Mouse (Mus musculus) lung, postnatal 0 days (tissue): ENCODE data around the gene Ebf3. TPM values are rescaled to one million over a fixed set of nuclear protein-coding genes. Genes with fewer than 3 reads are reported as not detected.

Source experiments
- ATAC-seq: fragments of 200-750 bp; cut with Nextera tagmentation; 2 replicates; pipeline ENCODE4 v1.8.0; 2017; ENCODE audit warnings: moderate library complexity
- DNase-seq: peaks from one replicate; pipeline ENCODE4 v3.0.0-alpha.2; 2016; ENCODE audit warnings: low spot score
- H3K27ac ChIP-seq: fragments of 300-500 bp; sonication (generic); 2 replicates; pipeline ENCODE4 v1.5.1; 2014; ENCODE audit warnings: antibody characterized with exemption, mild to moderate bottlenecking, low read length, mixed read lengths
- H3K27me3 ChIP-seq: fragments of 300-500 bp; sonication (generic); replicated peaks from 2 replicates; pipeline ENCODE4 v1.6.1; 2014; ENCODE audit warnings: low read length, mixed read lengths; ENCODE audit not compliant: insufficient read depth
- H3K36me3 ChIP-seq: fragments of 300-500 bp; sonication (generic); 2 replicates; pipeline ENCODE4 v1.6.1; 2014; ENCODE audit warnings: low read length, mixed read lengths; ENCODE audit not compliant: insufficient read depth
- H3K4me1 ChIP-seq: fragments of 300-500 bp; sonication (generic); 2 replicates; pipeline ENCODE4 v1.6.1; 2014; ENCODE audit warnings: antibody characterized with exemption, low read depth, low read length, mixed read lengths; ENCODE audit not compliant: insufficient read depth
- H3K4me2 ChIP-seq: fragments of 300-500 bp; sonication (generic); replicated peaks from 2 replicates; pipeline ENCODE4 v1.6.1; 2014; ENCODE audit warnings: low read depth, mild to moderate bottlenecking, low read length, moderate library complexity, mixed read lengths
- H3K4me3 ChIP-seq: fragments of 300-500 bp; sonication (generic); 2 replicates; pipeline ENCODE4 v1.5.1; 2014; ENCODE audit warnings: low read depth, low read length
- H3K9ac ChIP-seq: fragments of 300-500 bp; sonication (generic); replicated peaks from 2 replicates; pipeline ENCODE4 v1.6.1; 2014; ENCODE audit warnings: low read depth, mild to moderate bottlenecking
- H3K9me3 ChIP-seq: fragments of 300-500 bp; sonication (generic); 2 replicates; pipeline ENCODE4 v1.6.1; 2016; ENCODE audit warnings: low read length, mixed read lengths
- CTCF ChIP-seq: IDR thresholded peaks from 2 replicates; pipeline ENCODE4 v1.5.1; 2016; ENCODE audit warnings: antibody characterized with exemption, mild to moderate bottlenecking
- EP300 ChIP-seq: IDR thresholded peaks from 2 replicates; pipeline ENCODE4 v1.6.1; 2016; ENCODE audit warnings: antibody characterized with exemption, mild to moderate bottlenecking, control low read depth
- WGBS: fragments of 180-500 bp; shearing (Covaris S2); extraction: QIAGEN DNeasy Blood & Tissue Kit; methylation state at CpG from one replicate; pipeline ENCODE4 v1.1.7; 2014; 5-methylcytosine and 5-hydroxymethylcytosine counted together
- polyA plus RNA-seq: library from polyadenylated mRNA; unstranded; fragments of >200 nt; fragmentation: Nextera tagmentation; extraction: Ambion mirVana; gene quantifications from 2 replicates; pipeline ENCODE4 v1.2.1, GENCODE M21; 2015

The Ebf3 gene
- polyA plus RNA-seq, 1 experiment from 2014 or later: not detected

DNA sequence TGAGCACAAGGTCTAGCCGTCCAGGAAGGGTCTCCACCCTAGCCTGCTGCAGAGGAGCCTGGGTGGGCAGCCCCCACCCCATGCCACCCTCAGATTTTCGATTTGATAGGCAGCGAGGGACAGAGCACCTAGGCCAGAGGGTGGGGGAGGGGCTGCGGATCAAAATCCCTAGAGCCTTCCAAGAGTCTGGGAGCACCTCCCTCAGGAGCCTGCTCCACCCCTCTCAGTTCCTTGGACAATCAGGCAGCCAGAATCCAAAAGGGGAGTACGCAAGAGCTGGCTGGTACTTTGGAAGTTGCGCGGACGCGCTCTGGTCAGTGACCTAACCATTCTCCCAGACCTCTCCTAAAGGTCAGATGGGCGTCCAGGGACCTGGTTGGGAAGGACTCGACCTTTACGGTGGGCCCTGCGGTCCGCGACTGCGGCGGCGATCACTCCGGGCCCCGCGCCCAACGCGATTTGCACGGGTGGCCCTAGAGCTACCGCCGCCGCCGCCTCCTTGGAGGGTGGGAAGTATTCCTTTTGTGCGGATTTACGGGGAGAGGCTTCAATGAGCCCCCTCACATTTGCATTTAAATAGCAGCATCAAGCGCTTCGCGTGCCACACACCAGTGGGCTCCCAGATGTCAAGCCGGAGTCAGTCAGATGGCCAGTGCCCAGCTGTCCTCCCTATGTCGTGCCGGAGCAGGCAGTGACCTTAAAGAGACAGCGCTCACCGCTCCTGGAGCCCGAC is 2.8 kb upstream of the Ebf3 start:
- TF ChIP-seq CTCF (no peak), EP300 (no peak)
- H3K4me1 ChIP-seq: peaks cover 10% of the 10 kb centered on the region; the same call in 1 of the 2 replicates

DNA sequence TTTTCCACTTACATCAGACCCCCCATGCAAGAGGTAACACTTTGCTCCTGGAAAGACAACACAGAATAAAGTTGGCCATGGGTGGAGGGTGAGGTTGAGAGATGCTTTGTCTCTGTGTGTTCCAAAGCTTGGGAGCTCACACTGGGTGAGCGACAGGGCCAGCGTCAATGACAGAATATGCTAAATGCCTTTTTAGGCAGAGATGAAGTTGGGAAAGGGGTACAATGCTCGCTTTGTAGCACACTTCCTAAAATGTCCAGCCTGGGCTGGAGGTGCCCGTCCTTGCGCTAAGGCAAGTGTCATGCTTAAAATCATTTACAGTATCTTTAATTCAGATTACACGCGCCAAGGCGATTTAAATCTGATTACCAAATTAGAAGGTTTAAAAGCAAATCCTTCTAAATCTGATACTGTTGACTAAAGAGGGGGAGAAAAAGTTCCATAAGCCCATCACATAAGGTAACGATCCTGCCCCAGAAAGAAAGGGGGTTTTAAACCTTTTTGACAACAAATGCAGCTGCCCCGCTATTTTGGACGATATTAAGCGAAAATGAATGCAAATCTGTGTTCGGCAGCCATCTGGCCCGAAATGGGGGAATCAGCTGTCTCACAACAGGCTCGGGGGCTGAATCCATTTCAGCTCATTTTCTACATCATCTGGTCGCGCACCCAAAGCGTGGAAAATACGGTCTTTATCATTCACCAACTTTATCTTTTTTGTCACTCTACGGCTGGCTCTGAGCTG is 2.1 kb upstream of the Ebf3 start:
- Histone ChIP-seq H3K4me2 (no peak overlapping the region), H3K4me3 (no peak overlapping the region), H3K27me3 (peaks cover 98% of the 10 kb centered on the region), H3K36me3 (no peaks in the 10 kb centered on the region), H3K4me1 (peaks cover 8% of the 10 kb centered on the region; the same call in 1 of the 2 replicates), H3K9me3 (no peaks in the 10 kb centered on the region), H3K27ac (no peak overlapping the region), H3K9ac (no peak overlapping the region)
- no peak for TF ChIP-seq CTCF
- no peak for TF ChIP-seq EP300
- no peak for ATAC-seq
- 4% methylated on average over 20 of the region's 20 CpGs for WGBS
- no peak for DNase-seq

More for the DNA sequence above, 2.8 kb upstream of the Ebf3 start:
- no peak overlapping the region for H3K27ac ChIP-seq
- H3K36me3 ChIP-seq: no peaks in the 10 kb centered on the region
- H3K9me3 ChIP-seq: no peaks in the 10 kb centered on the region
- no peak overlapping the region for H3K4me2 ChIP-seq
- H3K9ac ChIP-seq: no peak overlapping the region
- peaks cover 98% of the 10 kb centered on the region for H3K27me3 ChIP-seq
- ATAC-seq (no peak), DNase-seq (no peak)
- 2% methylated on average over 39 of the region's 39 CpGs for WGBS
- H3K4me3 ChIP-seq: 0 out of 2 replicates have a peak overlapping the region, but pooled peaks have one; percentile 10

DNA sequence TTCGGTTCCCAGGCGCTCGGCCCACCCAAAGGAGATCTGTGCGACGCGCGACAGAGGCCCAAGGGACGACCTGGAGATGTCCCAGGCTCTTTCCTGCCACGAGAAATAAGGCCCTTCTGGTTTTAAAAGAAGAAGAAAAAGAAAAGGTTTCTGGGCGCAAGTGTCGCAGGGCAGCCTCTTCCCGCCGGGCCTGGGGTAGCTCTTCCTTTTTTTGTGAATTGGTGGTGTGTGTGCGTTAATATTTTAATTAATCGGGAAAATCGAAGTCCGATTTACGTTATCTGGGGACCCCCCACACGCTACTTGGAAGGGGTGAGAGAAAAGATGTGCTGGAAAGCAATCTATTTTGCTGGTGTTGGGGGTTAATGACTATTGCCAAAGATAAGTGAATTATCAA is 1.3 kb upstream of the Ebf3 start:
- Histone ChIP-seq H3K4me1 (peaks cover 8% of the 10 kb centered on the region; the same call in 1 of the 2 replicates), H3K4me3 (no peak overlapping the region), H3K27ac (no peak overlapping the region), H3K36me3 (no peaks in the 10 kb centered on the region), H3K9ac (no peak overlapping the region), H3K27me3 (peaks cover 99% of the 10 kb centered on the region), H3K9me3 (no peaks in the 10 kb centered on the region), H3K4me2 (no peak overlapping the region)
- TF ChIP-seq CTCF (no peak), EP300 (no peak)
- ATAC-seq (no peak), DNase-seq (no peak)
- WGBS: 3% methylated on average over 19 of the region's 19 CpGs

GRCm38 (mm10) chr7:137314710-137315543 is 682 bp upstream of the Ebf3 start:
- no peaks in the 10 kb centered on the region for H3K9me3 ChIP-seq
- H3K27me3 ChIP-seq: peaks cover 99% of the 10 kb centered on the region
- 1% methylated on average over 47 of the region's 48 CpGs for whole genome bisulfite sequencing
- H3K9ac ChIP-seq: no peak overlapping the region
- H3K4me1 ChIP-seq: peaks cover 11% of the 10 kb centered on the region; the same call in 1 of the 2 replicates
- peak overlapping the region; percentile 98 for H3K4me2 ChIP-seq
- no peak for DNase-seq
- TF ChIP-seq CTCF: no peak
- no peak for TF ChIP-seq EP300
- ATAC-seq: peak; percentile 0; the same call in 1 of the 2 replicates
- H3K4me3 ChIP-seq: peak overlapping the region; percentile 60
- no peak overlapping the region for H3K27ac ChIP-seq
- no peaks in the 10 kb centered on the region for H3K36me3 ChIP-seq

- Histone ChIP-seq H3K9me3 (no peaks in the 10 kb centered on the region), H3K27ac (no peak overlapping the region), H3K36me3 (no peaks in the 10 kb centered on the region), H3K4me1 (peaks cover 19% of the 10 kb centered on the region; the same call in 1 of the 2 replicates), H3K4me3 (peak overlapping the region; percentile 60), H3K27me3 (peaks cover 98% of the 10 kb centered on the region), H3K4me2 (peak overlapping the region; percentile 98), H3K9ac (no peak overlapping the region)
- DNase-seq (no peak), ATAC-seq (peak; percentile 5; the same call in 1 of the 2 replicates)
- 1% methylated on average over 49 of the region's 79 CpGs for WGBS
- TF ChIP-seq EP300 (no peak), CTCF (no peak)
These were observed 902 bp downstream of the Ebf3 start for GRCm38 (mm10) chr7:137313183-137313903.
